Mouse (Mus musculus) ovary, adult 18-20 months (tissue): ENCODE results near the gene Lrrc74a.
A peak's percentile ranks its signal among the peaks of the same experiment; 100 is the strongest.

Experiments
- DNase-seq: peaks from one replicate; pipeline ENCODE4 v3.0.0; 2022; ENCODE audit warnings: low spot score, mixed read lengths

Lrrc74a gene

DNA sequence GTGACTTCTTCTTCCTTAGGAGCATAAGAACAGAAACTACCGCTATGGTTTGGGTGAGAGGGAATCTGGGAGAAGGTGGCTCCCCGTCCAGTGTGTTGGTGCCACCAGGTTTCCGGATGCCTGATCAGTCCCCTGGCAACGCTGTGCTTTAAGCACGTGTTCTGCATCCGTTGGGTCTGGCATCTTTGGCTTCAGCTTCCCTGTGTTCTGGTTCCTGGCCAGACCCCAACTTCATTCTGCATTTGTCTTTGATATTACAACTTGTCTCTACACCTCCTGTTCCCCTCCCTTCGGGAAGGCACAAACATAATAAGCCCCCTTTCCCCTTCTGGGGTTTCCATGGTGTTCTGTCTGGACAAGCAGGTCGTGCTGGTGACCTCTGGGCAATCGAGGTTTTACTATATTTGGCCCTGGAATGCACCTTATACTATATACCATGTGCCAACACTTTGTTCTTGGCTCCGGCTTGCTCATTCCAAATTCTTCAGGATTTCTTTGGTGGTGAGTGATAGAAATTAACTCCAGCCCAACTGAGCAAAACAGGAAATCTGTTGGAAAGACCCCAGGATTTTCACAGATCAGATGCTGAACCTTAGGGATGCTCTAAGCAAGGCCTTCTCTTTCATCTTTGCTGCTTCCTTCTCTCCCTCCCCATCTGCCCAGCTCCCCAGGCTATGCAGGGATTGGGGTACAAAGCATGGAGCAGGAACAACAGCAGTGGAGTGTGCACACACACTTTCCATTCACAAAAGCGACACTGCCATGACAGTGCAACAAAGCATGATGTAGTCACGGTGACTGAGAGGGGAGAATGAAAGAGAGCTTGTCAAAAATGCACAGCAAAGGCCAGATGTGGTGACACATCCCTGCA is 52.2 kb downstream of the Lrrc74a start:
- DNase-seq: no peak

DNA sequence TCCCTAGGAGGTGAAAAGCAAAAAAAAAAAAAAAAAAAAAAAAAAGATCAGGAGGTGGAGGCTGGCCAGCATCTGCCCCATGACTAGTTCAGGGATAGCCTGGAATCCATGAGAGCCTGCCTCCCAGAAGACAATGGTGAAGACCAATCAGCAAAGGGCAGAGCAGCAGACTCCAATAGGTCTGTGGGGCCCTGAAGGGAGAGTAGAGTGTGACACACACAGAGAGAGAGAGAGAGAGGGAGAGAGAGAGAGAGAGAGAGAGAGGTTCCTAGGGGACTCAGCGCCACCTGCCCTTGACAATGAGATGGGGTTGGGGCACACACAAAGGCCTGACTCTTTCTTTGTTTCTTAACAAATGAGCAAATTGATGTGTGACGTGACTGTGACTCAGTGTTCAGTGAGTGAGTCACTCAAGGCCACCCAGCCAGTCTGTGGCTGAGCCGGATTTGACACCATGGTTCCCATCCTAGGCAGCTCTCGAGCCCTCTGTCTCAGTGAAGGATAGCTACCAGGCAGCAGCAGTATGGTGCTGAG is 52.9 kb downstream of the Lrrc74a start:
- no peak for DNase-seq

DNA sequence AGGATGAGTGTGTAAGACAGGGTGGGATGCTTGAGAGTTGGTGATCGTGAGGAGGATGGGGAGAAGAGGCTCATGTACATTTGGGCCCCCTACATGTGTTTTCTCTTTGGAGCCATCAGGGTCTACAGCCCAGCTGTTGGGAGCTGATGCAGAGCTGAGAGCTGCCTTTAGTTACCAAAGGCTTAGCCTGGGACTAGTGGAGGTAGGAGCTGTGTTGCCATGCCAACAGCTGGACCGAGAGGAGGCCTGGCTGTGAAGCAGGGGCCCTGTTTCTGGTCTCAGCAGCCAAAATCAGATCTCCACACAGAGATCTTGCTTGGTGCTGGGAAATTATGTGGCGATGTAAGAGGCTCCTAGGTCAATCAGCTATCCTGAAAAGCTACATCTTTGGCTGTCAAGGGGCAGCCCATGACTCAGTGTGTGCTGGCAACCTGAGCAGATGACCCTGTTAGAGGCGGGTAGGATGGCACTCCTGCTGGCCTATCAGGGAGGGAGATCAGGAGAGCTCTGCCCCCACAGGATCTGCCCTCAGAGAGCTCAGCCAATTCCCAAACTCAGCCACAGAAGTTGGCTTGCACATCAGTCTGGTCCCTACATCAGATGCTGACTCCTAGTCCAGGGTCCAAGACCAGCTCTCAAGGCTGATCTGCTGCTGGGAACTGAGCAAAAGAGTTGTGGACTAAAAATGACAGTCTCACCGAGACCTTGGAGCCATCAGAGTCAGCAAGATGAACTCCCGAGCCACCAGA is 56.1 kb downstream of the Lrrc74a start:
- DNase-seq: no peak

DNA sequence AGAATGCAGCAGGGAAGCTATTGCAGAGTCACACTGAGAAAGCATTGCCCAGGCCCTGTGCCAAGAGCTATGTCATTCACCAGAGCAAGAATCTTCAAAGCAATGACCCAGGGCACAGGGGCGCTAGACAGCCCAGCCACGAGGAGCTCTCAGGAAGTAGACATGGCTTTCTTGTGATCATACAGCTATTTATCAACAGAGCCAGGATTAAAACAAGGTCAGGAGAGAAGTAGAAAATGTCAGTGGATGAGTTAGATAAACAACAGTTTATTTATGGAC is 56.6 kb downstream of the Lrrc74a start:
- DNase-seq: peak; percentile 59

DNA sequence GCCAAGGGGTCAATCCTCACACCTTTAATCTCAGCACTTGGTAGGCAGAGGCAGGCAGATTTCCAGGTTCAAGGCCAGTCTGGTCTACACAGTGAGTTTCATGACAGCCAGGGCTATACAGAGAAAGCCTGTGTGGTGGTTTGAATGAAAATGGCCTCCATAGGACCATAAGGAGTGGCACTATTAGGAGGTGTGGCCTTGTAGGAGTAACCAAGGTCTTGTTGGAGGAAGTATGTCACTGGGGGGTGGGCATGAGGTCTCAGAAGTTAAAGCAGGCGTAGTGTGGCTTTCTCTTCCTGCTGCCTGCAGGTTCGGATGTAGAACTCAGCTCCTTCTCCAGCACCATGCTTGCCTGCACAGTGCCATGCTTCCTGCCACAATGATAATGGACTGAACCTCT is 57.8 kb downstream of the Lrrc74a start:
- DNase-seq: no peak

DNA sequence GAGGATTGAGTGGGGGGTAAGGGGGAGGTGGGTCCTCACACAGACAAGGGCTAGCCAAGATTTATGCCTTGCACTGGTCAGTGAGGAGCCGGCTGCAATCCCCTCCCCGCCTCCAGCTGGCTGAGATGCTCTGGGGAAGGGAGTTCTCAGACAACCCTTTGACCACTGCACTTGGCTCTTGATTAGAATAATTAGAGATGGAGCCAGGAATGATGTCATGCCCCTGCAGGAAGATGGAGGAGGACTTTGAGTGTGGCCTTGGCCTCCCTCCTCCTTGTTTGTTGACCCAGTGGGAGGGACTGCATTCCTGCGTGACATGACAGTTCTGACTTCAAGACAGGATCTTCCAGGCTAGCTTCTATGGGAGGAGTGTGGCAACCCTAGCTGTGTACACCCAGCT is 59.7 kb downstream of the Lrrc74a start:
- DNase-seq: peak; percentile 75

DNA sequence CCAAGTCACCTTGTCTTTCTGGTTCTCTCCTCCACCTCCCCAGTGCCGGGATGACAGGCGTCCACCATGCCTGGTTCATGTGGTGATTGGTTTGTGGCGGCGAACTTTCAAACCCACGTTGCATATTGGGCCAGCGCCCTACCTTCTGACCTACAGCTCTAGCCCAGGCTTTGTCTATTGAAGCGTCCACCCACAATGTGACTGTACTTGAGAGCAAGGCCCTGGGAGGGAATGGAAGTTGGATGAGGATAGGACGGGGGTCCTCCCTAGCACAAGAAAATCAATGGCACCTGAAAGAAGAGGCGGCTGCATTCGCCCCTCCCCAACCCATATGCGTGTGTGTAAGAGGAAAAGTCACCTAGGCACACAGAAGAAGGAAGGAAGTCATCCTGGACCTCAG is 60.2 kb downstream of the Lrrc74a start:
- no peak for DNase-seq

DNA sequence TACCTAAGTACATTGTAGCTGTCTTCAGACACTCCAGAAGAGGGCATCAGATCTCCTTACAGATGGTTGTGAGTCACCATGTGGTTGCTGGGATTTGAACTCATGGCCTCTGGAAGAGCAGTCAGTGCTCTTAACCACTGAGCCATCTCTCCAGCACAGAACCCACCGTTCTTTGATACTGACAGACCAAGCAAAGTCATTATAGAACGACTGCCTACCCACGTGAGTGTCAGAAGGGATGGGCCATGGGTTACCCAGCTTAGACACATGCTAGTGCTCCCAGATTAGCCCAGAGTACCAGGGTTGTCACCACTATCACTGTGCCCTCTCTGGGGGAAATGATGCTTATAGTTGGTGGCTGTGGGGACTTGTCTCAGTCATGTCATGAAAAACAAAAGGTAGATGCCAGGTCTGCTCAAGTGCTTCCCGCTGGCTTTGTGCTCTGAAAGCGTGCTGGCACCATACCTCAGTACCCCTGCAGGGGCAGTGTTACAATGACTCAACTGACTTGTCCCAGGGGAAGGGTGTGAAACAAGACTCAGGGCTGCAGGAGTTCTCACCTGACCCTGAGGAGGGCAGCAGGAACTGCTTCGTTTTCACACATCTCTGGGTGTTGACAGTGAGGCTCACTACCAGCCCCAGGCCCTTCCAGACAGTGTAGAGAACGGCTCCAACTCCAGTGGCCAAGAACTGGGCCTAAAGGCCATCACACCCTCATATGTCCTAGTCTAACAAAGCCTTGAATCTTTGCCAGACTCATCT is 61.1 kb downstream of the Lrrc74a start:
- no peak for DNase-seq

DNA sequence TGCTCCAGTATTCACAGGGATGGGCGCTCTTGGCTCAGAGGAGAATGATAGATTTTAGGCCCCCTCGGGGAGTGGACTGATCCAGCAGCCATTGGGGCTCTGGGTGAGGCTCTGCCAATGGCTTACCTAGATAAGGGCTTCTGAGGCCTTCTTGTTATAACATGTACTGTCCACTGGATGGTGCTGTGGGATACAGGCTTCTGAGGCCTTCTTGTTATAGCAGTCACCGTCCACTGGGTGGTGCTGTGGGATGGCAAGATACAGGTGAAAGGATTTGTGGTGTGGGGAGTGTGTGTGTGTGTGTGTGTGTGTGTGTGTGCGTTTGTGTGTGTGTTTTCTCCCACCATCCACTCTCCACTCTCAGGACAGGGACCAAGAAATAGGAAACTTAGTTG is 61.7 kb downstream of the Lrrc74a start:
- peak; percentile 55 for DNase-seq

DNA sequence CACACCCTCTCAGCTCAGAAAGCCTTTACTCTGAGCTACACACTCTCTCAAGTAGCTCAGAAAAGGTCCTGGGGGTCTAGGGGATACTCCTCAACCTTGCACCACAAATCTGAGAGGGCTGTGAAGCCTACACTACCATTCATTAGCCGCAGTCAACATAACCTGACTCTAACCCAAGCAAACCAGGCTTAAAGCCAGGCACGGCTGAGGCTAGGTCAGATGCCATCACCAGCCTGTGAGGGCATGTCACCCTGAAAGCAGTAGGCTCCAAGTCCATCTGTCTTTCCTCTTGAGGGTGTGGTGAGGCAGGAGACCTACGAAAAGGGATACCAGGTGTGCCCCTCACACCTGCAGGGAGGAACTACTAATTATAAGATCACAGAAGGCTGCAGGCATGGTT is 62.2 kb downstream of the Lrrc74a start:
- no peak for DNase-seq

DNA sequence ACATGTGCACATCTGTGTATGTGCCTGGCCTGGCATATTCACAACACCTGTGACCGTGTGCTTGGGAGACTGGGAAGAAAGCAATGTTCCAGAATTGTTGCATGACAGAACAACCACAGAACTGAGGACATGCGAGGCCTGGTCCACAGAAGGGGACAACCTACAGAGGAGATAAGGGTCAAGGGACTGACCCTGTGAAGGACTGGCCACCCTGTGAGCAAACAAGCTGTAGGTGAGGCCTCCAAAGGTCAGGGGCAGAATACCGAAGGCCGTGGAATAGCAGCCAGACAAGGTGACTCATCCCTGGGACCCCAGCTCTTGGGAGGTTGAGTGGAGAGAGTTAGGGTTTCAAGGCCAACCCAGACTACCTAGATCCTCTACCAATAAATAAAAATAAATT is 63.6 kb downstream of the Lrrc74a start:
- no peak for DNase-seq

DNA sequence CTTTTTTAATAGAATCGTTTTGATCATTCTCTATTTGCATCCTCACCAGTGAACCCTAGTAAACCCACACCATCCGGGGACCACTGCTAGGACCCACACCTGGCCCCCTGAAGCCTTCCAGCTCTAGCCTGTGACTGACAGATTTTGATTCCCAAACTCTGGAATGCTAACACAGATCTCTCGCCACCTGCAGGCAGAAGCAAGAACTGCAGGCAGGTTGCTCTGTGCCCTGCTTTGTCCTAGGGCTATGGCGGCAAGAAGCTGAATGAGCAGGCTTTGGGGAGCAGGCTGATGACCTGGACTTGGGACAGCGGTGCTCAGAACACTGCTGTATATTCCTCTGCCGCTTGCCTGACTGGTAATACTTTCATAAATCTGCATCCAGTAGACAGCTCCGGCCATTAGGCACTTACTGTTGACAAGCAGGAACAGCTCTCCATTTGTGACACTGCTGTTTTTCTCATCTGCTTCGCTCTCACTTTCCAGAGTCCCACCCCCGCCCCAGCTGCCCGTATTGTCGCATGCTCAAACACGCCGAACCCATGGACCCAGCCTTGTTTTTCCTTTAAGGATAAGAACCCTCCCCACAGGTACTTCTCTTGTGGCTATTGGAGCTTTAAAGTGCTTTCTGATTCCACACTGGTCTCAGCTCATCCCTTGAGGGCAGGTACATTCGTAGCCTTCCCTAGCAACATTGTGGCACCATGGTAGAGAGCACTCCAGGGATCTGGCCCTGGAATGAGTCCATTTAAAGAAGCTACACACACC is 64.8 kb downstream of the Lrrc74a start:
- DNase-seq: peak; percentile 60

DNA sequence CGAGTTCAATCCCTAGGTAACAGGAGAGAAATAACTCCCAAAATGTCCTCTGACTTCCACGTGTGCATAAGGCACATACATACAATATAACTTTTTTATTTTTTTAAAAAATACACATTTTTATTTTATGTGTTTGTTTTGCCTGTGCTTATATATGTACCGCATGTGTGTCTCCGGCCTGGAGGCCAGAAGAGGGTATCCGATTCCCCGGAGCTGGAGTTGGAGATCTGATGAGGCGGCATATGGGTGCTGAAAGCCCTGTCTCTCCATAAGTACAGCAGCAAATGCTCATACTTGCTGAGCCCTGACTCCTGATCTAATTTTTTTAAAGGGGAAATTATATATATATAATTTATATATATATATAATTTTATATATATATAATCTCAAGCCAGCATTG is 65.6 kb downstream of the Lrrc74a start:
- DNase-seq: no peak

DNA sequence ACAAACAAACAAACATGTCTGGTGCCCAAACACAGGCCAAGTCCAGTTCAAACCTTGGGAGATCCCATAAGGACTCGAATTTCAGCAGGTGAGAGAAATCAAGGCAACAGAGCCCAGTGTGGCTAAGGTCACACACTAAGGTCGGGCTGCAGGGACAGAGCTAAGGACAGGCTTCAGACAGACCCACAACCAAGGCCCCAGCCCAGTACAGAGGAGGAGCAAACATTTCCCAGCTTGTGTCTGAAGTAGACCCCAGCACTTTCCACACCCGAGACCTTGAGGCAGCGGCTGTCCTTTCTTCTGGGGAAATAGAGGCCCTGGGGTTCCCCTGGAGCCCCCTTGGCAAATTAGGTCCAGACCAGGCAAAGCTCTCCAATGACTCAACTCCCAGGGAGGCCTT is 66.2 kb downstream of the Lrrc74a start:
- no peak for DNase-seq

DNA sequence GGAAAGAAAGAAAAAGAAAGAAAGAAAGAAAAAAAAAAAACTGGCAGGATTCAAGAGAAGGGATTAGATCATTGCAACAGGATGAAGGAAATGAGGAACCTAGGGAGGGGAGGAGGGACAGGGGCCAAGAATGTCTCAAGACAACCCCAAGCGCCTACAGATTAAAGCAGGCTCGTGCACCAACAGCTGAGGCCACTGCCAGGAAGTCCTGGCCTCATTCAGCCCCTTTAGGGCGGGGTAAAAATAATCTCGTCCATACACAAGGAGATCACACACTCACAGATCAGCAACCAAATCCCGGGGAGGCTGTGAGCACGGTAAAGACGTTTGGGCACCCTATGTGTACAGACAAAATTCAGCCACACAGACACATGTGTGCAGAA is 66.6 kb downstream of the Lrrc74a start:
- peak; percentile 84 for DNase-seq

DNA sequence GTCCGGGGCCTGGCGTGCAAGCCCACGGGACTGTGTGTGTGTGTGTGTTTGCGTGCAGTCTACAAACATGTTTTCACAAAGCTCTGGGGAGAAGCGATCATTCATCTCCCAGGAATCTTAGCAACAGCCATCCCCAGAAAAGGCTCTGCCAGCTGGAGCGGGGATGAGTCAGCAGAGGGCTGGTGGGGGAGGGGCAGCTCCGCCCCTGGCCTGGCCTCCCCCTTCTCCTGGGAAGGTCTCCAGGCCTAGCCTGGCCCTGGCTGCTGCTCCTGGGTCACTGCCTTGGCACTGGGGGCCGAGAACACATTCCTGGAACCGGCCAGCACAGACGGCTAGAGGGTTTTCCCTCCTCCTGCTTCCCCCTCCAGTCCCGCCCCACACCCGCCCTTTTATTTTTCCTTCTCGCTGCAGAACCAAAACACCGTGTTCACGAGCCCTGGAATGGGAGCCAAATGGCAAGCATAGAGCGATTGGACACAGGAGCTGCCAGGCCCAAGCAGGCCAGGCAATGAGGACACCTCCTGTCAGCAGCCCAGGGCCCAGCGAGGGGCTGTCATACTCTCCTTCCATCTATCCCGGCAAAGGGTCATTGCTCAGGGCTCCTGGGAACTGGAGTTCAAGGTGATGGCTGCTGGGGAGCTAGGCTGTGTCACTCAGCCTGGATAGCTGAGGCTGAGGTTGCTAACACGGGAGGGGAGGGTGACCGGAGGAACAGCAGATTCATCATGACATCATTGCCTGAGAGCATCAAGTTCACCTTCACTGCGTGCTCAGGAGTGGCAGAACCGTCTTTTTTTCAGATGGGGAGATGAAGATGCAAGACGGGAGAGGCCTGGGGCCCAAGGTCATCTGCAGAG is 67.2 kb downstream of the Lrrc74a start:
- DNase-seq: peak; percentile 99

DNA sequence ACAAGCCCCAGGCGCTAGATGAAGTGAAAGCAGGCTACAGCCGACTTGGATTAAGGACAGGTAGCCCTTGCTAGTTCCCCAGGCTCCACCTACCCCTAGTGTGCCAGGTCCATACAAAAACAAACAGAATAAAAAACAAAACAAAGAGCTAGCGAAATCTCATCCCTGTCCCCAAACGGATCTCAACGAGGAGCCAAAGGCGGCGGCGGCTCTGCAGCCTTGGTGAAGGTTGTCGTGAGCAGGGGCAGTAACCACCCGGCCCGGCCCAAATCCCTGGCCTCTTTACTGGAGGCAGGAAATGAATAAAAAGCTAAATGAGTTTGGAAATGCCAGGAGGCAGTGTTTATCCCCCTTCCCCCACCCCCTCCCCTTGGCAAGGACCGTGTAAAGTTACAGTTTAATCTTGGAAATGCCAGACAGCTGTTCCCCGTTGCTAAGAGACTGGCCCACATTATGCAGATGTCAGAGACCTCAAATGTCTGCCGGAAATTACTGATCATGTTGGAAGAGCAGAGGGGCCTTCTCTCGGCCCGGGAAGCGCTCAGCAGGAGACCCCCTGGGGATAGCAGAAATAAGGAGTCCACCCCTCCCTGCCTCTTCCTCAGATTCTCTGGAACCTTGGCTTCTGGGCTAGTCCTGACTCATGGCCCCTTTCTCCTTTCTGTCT is 68.0 kb downstream of the Lrrc74a start:
- DNase-seq: no peak

DNA sequence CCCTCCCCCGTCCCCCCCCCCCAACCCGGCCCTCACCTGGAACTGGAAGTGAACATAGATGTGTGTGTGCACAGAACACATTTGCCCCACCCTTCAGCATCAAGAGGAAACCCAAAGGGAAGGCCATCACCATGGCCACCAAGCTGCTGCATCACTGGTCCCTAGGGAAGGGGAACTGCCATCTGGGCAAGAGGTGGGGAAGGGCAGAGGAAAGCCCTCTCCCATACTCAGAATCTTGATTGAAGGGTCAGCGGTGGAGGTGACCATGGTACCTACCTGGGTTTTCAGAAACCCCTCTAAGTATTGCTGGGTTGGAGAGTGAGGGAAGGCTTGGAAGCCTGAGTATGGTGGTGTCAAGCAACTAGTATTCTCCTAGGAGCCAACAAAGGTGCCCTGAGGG is 68.7 kb downstream of the Lrrc74a start:
- DNase-seq: no peak

DNA sequence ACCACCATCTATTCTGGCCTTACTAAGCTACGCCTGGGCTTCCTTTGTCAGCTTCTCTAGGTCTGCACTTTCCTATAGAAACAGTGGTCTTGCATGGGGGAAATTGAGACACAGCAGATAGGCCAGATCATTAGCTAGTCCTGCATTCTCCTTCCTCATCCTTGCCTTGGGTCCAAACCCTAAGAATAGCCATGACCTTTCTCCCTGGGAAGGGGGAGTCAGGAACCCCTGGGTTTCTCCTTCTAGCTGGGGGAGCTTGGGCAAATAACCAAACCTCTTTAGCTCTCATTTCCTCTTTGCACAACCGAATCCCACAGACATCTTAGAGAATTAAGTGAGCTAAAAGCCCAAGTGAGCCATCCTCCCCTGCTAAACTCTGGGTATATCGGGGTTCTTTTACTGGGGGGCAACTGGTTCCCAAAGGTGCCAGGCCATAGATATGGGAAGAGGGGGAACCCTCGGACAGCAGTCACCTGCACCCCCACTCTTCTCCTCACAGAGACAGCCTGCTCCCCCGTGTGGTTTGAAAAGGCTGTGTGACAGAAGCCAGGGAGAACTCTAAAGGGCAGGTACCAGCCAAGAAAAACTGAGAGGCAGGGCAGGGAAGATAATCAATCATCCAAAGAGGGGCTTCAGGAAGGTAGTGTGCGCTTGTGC is 69.6 kb downstream of the Lrrc74a start:
- DNase-seq: no peak

DNA sequence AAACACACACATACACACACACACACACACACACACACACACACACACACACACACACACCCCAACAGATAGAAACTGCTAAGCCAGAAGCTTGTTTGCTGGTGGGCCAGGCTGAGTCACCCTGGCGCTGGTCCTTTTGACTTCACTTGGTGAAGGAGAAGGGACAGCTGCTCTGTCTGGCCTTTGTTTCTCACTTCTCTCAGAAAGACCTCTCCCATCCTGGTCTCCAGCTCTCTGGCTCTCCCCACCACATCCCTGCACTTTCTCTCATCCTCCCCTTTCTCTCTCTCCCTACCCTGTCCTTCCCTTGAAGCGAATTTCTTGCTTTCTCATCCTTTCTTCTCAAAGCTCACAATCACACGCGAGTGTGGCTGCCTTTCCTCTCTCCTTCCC is 70.1 kb downstream of the Lrrc74a start:
- no peak for DNase-seq
